Mouse (Mus musculus) splenic B cell, adult 2 months (primary cell): ENCODE measurements around the gene Mgam.
A peak's percentile ranks its signal among the peaks of the same experiment; 100 is the strongest.
"Not testable (repeated sequence)": the region's sequence is repeated elsewhere in the genome, so short reads cannot be mapped to it uniquely, and the experiment has no call there.

Experiments used
- DNase-seq: peaks from one replicate; pipeline ENCODE4 v3.0.0-alpha.2; 2011; ENCODE audit warnings: low read depth, low spot score
- H3K27me3 ChIP-seq: 2 replicates; pipeline ENCODE4 v1.6.1; 2012; ENCODE audit warnings: mild to moderate bottlenecking, low read length, moderate library complexity, mixed read lengths; ENCODE audit not compliant: control insufficient read depth, poor library complexity, insufficient read depth, severe bottlenecking
- H3K36me3 ChIP-seq: 2 replicates; pipeline ENCODE4 v1.6.1; 2012; ENCODE audit warnings: mild to moderate bottlenecking, low read length, moderate library complexity, mixed read lengths; ENCODE audit not compliant: control insufficient read depth, poor library complexity, insufficient read depth, severe bottlenecking

The Mgam gene

DNA sequence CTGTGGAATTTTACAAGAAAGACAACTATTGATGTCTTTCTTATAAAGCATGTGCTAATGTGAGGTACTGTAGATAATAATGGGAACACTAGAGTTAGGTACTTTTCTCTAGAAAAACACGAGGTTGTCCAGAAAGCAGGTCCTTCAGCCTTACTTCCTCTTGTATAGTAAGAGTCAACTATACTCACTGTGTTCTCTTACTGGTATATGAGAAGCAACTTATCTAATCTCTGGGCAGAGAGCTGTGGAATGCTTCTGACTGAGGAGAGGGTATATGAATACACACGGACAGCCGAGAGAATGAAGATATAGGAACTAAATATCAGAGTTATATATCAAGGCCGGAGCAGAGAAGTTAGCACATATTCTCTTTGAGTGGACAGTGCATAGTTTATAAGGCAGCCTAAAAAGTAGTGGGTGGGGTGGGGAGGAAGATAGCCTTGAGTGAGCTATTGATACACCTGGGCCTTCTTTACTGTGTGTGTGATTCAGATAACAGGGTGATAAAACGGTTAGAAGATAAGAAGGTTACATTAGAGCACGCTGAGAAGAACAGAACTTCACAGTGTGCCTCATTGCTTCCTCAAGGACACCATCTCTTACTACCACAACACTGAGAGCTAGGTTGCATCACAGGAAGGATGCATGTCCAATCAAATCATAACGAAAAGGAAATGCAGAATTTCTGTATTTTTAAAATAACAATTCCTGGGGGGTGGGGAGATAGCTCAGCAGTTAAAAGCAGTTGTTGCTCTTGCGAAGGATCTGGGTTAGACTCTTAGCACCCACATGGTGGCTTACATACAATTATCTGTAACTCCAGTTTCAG is 12.3 kb downstream of the Mgam start:
- no peak for DNase-seq
- Histone ChIP-seq H3K36me3 (no peaks in the 10 kb centered on the region), H3K27me3 (no peaks in the 10 kb centered on the region)

DNA sequence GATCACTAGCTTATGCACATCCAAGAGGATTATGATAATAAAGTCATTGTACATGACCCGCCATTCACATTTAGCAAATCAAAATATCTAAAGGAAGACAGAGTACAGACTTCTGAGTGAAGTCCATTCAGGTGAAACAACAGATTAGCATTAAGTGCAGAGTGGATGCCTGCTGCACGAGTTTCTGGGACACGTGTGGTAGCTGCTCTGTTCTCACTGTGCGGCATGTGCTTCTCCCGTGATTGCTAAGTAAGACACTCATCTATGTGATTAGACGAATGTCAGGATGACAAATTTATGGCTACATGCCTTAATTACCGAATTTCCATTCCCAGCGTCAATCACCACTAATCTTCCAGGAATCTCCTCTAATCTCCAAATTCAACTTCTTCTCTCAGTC is 17.1 kb downstream of the Mgam start:
- H3K36me3 ChIP-seq: no peaks in the 10 kb centered on the region
- DNase-seq: no peak
- H3K27me3 ChIP-seq: no peaks in the 10 kb centered on the region

DNA sequence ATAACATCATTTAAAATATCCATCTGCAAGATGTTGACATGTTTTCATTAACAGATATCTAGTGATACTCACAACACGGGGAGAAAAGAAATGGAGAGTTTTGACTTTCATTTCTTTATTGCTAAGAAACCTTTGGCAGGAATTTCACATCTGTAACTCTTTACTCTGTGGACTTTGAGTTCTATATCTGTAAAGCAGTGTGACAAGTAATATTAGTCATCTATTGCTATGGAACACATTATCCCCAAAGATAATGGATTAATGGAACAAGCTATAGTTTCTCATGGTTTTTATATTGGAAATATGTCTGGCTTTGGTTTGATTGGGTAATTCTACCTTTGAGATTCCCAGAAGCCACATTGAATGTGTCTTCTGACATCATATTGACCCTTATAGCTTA is 22.3 kb downstream of the Mgam start:
- Histone ChIP-seq H3K36me3 (no peaks in the 10 kb centered on the region), H3K27me3 (no peaks in the 10 kb centered on the region)
- DNase-seq: no peak

DNA sequence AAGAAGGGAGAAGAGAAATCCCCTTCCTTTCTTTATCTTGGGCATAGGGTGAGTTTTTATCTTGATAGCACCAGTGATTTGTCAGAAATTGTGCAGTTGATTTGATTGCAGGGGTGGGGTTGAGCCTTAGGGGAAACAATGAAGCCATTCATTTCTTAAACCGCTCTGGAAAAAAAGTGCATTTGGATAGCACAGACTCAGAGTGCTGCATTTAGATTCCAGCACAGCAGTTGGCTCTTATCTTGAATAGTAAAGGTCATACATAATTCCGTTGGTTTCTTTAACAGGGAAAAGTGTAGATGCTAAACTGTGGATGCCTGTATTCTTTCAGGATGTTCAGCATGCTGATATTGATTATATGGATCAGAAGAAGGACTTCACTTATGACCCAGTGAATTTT is 32.3 kb downstream of the Mgam start:
- Histone ChIP-seq H3K36me3 (no peaks in the 10 kb centered on the region), H3K27me3 (no peaks in the 10 kb centered on the region)
- no peak for DNase-seq

DNA sequence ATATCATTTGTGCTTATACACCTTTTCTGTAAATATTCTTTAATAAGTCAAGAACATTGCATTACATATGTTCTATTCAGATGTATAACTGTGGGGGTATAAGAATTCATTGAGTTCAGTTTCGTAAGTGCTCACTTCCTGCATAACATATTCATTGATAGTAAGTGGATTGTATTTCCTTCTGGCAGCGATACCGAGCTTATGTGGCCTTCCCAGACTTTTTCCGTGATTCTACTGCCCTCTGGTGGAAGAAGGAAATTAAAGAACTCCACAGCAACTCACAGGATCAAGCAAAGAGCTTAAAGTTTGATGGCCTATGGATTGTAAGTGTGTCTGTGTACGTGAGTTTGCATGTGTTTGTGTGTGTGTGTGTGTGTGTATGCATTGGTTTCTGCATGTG is 60.5 kb downstream of the Mgam start:
- Histone ChIP-seq H3K27me3 (no peaks in the 10 kb centered on the region), H3K36me3 (no peaks in the 10 kb centered on the region)
- DNase-seq: peak; percentile 58

DNA sequence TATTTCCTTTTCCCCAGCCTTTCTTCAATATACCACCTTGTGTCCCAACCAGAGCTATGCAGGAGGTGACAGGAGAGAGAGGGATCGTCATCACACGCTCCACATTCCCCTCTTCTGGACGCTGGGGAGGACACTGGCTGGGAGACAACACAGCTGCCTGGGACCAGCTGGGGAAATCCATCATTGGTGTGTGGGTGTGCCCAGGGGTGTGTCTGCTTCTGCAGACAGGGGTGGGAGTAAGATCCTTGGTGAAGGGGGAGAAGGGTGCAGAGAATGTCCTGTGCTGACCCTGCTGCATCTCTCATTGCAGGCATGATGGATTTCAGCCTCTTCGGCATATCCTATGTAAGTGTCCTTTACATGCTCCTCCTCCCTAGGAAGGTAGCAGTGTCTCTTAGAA is 63.4 kb downstream of the Mgam start:
- H3K27me3 ChIP-seq, H3K36me3 ChIP-seq, DNase-seq: not testable (repeated sequence)

DNA sequence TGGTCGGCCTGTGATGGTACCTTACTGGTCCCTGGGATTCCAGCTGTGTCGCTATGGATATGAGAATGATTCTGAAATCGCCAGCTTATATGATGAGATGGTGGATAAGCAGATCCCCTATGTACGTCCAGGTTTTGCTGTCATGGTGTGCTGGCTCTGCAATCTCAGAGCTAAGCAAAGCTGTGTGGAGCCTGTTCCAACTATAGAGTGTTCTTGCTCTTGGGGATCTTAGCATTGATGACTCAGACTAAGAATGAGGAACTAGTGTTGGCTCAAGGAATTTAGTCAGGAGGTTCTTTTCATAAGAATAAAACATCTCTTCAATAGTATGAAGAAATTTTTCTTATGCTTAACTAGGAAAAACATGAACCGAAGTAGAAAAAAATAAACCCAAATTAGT is 84.9 kb downstream of the Mgam start:
- not testable (repeated sequence) for H3K27me3 ChIP-seq, H3K36me3 ChIP-seq, DNase-seq

DNA sequence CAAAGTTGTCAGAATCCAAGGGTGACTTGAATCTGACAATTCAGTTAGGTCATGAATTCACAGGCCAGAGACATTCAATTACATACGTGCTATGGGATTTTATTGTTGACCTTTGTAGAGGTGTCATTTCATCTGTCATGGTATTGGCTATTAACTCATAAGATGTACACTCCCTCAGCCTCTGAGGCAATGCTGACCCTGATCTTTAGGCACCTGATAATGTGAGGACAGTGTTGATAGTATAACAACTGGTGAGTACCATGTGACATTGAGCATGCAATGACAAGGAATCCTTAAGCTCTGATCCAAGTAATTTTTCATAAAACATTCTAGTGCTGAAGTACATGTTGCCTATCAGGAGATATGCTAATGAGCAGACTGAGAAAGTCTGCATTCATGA is 87.1 kb downstream of the Mgam start:
- Histone ChIP-seq H3K27me3 (no peaks in the 10 kb centered on the region), H3K36me3 (no peaks in the 10 kb centered on the region)
- no peak for DNase-seq

DNA sequence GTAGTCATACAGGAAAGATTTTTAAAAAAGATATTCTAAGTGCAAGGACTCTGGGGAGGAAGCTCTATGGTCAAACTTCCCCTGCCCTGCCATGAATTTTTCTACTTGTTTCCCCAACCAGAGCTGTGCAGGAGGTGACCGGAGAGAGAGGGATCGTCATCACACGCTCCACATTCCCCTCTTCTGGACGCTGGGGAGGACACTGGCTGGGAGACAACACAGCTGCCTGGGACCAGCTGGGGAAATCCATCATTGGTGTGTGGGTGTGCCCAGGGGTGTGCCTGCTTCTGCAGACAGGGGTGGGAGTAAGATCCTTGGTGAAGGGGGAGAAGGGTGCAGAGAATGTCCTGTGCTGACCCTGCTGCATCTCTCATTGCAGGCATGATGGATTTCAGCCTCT is 99.9 kb downstream of the Mgam start:
- not testable (repeated sequence) for DNase-seq, H3K27me3 ChIP-seq, H3K36me3 ChIP-seq

DNA sequence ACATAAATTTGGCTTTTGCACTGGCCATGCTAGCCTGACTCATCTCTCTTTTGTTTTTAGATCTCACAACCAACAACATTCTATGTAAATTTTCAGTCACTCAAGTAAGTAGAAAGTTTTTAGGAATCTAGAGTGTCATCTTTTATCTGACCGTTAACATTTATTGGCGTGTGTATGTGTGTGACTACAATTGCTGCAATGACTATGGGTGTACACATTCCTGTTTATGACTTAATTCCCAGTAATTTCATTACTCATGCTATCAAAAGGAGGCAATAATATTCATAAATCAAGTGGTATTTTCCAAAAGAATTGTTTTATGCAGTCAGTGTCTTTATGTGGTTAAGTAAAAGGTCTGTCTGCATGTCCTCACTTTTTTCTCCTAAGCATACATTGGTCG is 110.9 kb downstream of the Mgam start:
- H3K27me3 ChIP-seq: no peaks in the 10 kb centered on the region
- H3K36me3 ChIP-seq: no peaks in the 10 kb centered on the region
- DNase-seq: no peak

DNA sequence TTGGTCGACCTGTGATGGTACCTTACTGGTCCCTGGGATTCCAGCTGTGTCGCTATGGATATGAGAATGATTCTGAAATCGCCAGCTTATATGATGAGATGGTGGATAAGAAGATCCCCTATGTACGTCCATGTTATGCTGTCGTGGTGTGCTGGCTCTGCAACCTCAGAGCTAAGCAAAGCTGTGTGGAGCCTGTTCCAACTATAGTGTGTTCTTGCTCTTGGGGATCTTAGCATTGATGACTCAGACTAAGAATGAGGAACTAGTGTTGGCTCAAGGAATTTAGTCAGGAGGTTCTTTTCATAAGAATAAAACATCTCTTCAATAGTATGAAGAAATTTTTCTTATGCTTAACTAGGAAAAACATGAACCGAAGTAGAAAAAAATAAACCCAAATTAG is 120.4 kb downstream of the Mgam start:
- H3K27me3 ChIP-seq, H3K36me3 ChIP-seq, DNase-seq: not testable (repeated sequence)

DNA sequence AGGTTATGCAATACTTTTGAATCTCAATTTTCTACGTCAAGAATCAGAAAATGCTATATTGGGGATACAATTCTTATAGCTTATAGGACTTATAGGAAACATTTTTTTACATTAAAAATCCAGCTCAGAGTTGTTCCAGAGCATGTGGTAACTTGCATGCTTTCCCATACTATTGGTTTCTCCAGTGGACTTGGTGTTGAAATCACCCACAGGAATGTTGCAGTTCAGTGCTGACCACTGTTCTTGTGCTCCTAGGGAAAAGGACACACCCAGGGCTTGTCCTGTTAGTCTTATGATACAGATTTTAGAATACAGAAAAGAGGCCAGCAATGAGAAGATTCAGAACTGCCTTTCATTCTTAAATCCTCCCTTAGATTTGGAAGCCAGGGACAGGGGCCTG is 127.3 kb downstream of the Mgam start:
- DNase-seq: no peak
- Histone ChIP-seq H3K36me3 (no peaks in the 10 kb centered on the region), H3K27me3 (no peaks in the 10 kb centered on the region)

DNA sequence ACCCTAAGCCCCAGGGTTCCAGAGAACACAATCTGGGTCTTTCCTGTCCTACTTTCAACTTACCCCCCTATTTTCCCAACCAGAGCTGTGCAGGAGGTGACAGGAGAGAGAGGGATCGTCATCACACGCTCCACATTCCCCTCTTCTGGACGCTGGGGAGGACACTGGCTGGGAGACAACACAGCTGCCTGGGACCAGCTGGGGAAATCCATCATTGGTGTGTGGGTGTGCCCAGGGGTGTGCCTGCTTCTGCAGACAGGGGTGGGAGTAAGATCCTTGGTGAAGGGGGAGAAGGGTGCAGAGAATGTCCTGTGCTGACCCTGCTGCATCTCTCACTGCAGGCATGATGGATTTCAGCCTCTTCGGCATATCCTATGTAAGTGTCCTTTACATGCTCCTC is 128.7 kb downstream of the Mgam start:
- DNase-seq: not testable (repeated sequence)

DNA sequence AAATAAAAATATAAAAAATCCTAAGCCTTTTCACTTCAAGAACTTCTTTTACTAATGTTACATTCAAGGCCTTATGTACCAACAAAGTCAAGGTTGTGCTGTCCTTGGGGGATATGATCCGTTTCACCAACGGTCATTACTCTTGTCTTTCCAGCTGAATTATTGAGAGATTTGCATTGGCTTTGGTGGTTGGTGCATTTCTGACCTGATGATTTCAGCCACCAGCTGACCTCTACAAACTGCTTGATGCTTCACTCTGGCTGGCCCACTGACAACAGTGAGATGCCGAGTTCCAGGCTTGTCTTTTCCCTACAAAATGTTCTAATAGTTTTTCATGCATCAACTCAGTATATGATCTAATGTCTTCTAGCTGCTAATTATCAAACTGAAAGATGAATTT is 146.0 kb downstream of the Mgam start:
- Histone ChIP-seq H3K27me3 (no peaks in the 10 kb centered on the region), H3K36me3 (no peaks in the 10 kb centered on the region)
- no peak for DNase-seq

More for the DNA sequence above, 128.7 kb downstream of the Mgam start:
- not testable (repeated sequence) for H3K27me3 ChIP-seq, H3K36me3 ChIP-seq

DNA sequence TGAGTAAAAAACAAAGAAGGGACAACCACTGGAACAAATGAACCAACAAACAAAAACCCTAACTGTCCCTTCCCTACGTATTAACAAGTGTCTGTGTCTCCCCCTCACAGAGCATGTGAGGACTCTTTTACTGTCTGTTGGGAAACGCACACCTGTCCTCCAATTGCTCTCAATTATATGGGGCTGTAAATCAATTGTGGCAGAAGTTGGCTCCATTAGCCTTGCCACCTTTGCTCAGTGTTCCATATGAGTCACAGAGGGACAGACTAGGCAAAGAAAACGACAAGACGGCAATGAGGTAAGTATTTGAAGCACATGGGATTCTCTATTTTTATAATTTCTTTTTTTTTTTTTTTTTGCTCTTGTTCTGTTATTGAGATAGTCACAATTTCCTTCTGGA is 149.8 kb downstream of the Mgam start:
- Histone ChIP-seq H3K36me3 (no peaks in the 10 kb centered on the region), H3K27me3 (no peaks in the 10 kb centered on the region)
- no peak for DNase-seq

DNA sequence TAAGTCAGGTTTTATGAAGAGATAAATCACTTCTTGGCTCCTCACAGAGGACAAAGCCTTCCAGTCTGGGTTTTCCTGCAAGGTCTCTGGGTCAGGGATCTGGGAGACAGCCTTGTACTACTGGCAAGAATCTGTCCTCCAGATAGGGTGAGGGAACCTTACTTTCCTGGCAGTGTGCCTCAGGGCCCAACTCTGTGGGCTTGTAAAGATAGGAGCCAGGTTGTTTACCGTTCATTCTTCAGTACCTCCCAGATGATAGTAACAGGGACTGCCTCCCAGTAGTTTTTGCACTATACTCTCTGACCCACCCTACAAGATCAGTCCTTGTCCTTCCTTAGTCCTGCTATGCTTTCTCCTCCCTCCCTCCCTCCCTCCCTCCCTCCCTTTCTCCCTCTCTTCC is 155.0 kb downstream of the Mgam start:
- Histone ChIP-seq H3K27me3 (no peaks in the 10 kb centered on the region), H3K36me3 (no peaks in the 10 kb centered on the region)
- no peak for DNase-seq
